Mouse (Mus musculus) MEL (cell line): ENCODE measurements at regions not wholly inside any gene's neighbourhood (a gene's known extent, or its start where the extent isn't known, plus 50 kb on each side); places are given as distances from the start of the nearest gene placed in this dataset.

Experiments used
- DNase-seq: peaks from one replicate; pipeline ENCODE4 v3.0.0; 2011; ENCODE audit warnings: low read depth, low spot score
- H3K27ac ChIP-seq: 2 replicates; pipeline ENCODE4 v1.5.1; 2012; ENCODE audit warnings: low read depth, mild to moderate bottlenecking, control low read depth, low read length, moderate library complexity; ENCODE audit not compliant: control insufficient read depth
- H3K27me3 ChIP-seq, 2 experiments: fragments of 150-350 bp in 1 of 2; sonication (generic) in 1 of 2; 2 replicates each; pipeline ENCODE4 v1.6.1; 2012; ENCODE audit warnings: low read length in 2 of 2, mild to moderate bottlenecking in 2 of 2, improper control_type of control experiment in 1 of 2, moderate library complexity in 1 of 2; ENCODE audit not compliant: insufficient read depth in 2 of 2, control insufficient read depth in 1 of 2
- H3K36me3 ChIP-seq, 2 experiments: 2 replicates each; pipeline ENCODE4 v1.6.1; 2012 to 2014; ENCODE audit warnings: low read length in 2 of 2, improper control_type of control experiment in 1 of 2, inconsistent platforms in 1 of 2, mild to moderate bottlenecking in 1 of 2; ENCODE audit not compliant: insufficient read depth in 2 of 2, control insufficient read depth in 1 of 2
- H3K4me1 ChIP-seq, 2 experiments: fragments of 150-350 bp in 1 of 2; sonication (generic) in 1 of 2; 2 replicates each; pipeline ENCODE4 v1.6.1; 2012; ENCODE audit warnings: low read length in 2 of 2, improper control_type of control experiment in 1 of 2, mild to moderate bottlenecking in 1 of 2; ENCODE audit not compliant: insufficient read depth in 2 of 2, control insufficient read depth in 1 of 2
- H3K4me3 ChIP-seq, 2 experiments: fragments of 150-350 bp in 1 of 2; sonication (generic) in 1 of 2; 2 replicates each; pipeline ENCODE4 v1.5.1; 2012; ENCODE audit warnings: low read depth in 2 of 2, low read length in 2 of 2, mild to moderate bottlenecking in 2 of 2, moderate library complexity in 2 of 2, control low read depth in 1 of 2, improper control_type of control experiment in 1 of 2; ENCODE audit not compliant: control insufficient read depth in 1 of 2, insufficient read depth in 1 of 2
- H3K79me2 ChIP-seq: 2 replicates; pipeline ENCODE4 v1.6.1; 2012; ENCODE audit warnings: mild to moderate bottlenecking, low read length, moderate library complexity; ENCODE audit not compliant: control insufficient read depth, poor library complexity, insufficient read depth
- H3K9ac ChIP-seq: 2 replicates; pipeline ENCODE4 v1.6.1; 2012; ENCODE audit warnings: low read depth, mild to moderate bottlenecking, control low read depth, low read length, moderate library complexity; ENCODE audit not compliant: control insufficient read depth, poor library complexity, severe bottlenecking
- H3K9me3 ChIP-seq: fragments of 150-350 bp; sonication (generic); replicated peaks from 2 replicates; pipeline ENCODE4 v1.6.1; 2012; ENCODE audit warnings: mild to moderate bottlenecking, low read length, improper control_type of control experiment, moderate library complexity; ENCODE audit not compliant: insufficient read depth
- BHLHE40 ChIP-seq: IDR thresholded peaks from 2 replicates; pipeline ENCODE4 v1.6.1; 2012; ENCODE audit warnings: low read depth, mild to moderate bottlenecking, inconsistent platforms, low read length, improper control_type of control experiment, borderline replicate concordance
- CTCF ChIP-seq, 3 experiments: IDR thresholded peaks in 2 of 3; conservative IDR thresholded peaks in 1 of 3; 2 replicates each; pipeline ENCODE4 v1.5.1; 2011 to 2012; ENCODE audit warnings: low read length in 3 of 3, low read depth in 2 of 3, mild to moderate bottlenecking in 2 of 3, improper control_type of control experiment in 1 of 3, inconsistent platforms in 1 of 3, mixed read lengths in 1 of 3, moderate library complexity in 1 of 3; ENCODE audit not compliant: control insufficient read depth in 1 of 3, insufficient read depth in 1 of 3, poor library complexity in 1 of 3, severe bottlenecking in 1 of 3
- ELF1 ChIP-seq: IDR thresholded peaks from 2 replicates; pipeline ENCODE4 v1.6.1; 2014; ENCODE audit warnings: low read depth, mild to moderate bottlenecking, inconsistent platforms, low read length, improper control_type of control experiment, moderate library complexity
- ETS1 ChIP-seq: IDR thresholded peaks from 2 replicates; pipeline ENCODE4 v1.6.1; 2012; ENCODE audit warnings: low read depth, mild to moderate bottlenecking, inconsistent platforms, low read length, improper control_type of control experiment, moderate library complexity
- GABPA ChIP-seq: IDR thresholded peaks from 2 replicates; pipeline ENCODE4 v1.6.1; 2012; ENCODE audit warnings: low read depth, mild to moderate bottlenecking, inconsistent platforms, low read length, improper control_type of control experiment, moderate library complexity
- MAFK ChIP-seq: IDR thresholded peaks from 2 replicates; pipeline ENCODE4 v1.6.1; 2011; ENCODE audit warnings: low read depth, mild to moderate bottlenecking, low read length, improper control_type of control experiment, borderline replicate concordance
- MAX ChIP-seq: IDR thresholded peaks from 2 replicates; pipeline ENCODE4 v1.6.1; 2011; ENCODE audit warnings: low read length, improper control_type of control experiment
- MAZ ChIP-seq: IDR thresholded peaks from 2 replicates; pipeline ENCODE4 v1.6.1; 2012; ENCODE audit warnings: low read depth, mild to moderate bottlenecking, inconsistent platforms, low read length, improper control_type of control experiment
- MXI1 ChIP-seq: IDR thresholded peaks from 2 replicates; pipeline ENCODE4 v1.6.1; 2011; ENCODE audit warnings: mild to moderate bottlenecking, low read depth, low read length, improper control_type of control experiment
- MYC ChIP-seq: IDR thresholded peaks from 2 replicates; pipeline ENCODE4 v1.6.1; 2011; ENCODE audit warnings: low read depth, mild to moderate bottlenecking, low read length, improper control_type of control experiment, moderate library complexity
- TAL1 ChIP-seq: IDR thresholded peaks from 2 replicates; pipeline ENCODE4 v1.6.1; 2012; ENCODE audit warnings: mild to moderate bottlenecking, inconsistent platforms, low read length, moderate library complexity, mixed read lengths
- TCF12 ChIP-seq: IDR thresholded peaks from 2 replicates; pipeline ENCODE4 v1.6.1; 2014; ENCODE audit warnings: low read depth, mild to moderate bottlenecking, inconsistent platforms, low read length, improper control_type of control experiment, moderate library complexity
- ZC3H11A ChIP-seq: IDR thresholded peaks from 2 replicates; pipeline ENCODE4 v1.6.1; 2012; ENCODE audit warnings: low read depth, mild to moderate bottlenecking, inconsistent platforms, low read length, improper control_type of control experiment

DNA sequence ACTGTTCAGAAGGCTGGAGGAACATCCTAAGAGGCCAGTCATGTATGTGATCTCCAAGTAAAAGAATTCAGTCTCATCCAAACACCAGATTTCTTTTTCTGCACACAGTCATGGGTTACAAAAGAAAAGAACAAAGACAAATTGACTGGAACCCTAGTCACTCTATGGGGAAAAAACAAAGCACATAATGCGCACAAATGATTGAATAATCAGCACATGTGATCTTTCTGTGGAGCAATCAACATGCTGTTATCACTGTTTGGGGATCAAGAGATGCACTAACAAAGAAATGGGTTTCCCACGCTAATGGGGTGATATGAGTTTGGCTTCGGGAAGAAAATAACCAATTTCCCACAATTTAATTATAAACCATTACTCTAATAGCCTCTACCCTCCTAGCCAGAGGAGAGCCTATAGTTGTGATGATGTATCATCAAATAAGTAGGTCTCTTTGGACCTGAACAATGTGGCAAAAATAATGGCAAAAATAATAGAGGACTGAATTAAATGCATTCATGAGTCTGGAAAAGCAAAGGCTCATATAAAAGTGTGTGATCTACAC lies 96.2 kb upstream of the Irak1bp1 start:
- Histone ChIP-seq H3K79me2 (no peaks in the 10 kb centered on the region), H3K4me1 (no peaks in the 10 kb centered on the region), H3K27ac (no peak overlapping the region), H3K4me3 (no peak overlapping the region), H3K27me3 (no peaks in the 10 kb centered on the region; a peak in 1 of 4 replicates), H3K9me3 (no peaks in the 10 kb centered on the region), H3K9ac (no peak overlapping the region), H3K36me3 (no peaks in the 10 kb centered on the region)
- TF ChIP-seq TCF12 (no peak), ZC3H11A (no peak)
- DNase-seq = no peak

DNA sequence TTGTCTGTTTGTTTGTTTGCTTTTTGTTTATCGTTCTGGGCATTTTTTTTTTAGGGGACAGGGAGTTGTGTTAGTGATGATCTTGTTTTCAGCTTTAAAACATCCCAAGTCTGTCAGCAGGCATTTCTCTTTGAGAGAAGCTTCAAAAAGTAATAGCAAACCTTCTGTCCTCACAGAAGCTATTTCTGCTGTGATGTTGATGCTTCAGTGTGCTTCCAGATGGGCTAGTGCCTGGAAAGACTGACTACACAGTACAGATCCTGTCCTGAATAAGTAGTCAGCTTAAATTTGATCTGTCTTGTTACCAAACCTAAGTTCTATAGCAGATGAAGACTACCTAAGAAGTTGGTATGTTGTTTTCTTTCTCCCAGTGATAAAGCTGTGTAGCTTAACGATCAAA lies 94.4 kb upstream of the Irak1bp1 start:
- Histone ChIP-seq H3K4me1 (no peaks in the 10 kb centered on the region), H3K4me3 (no peak overlapping the region), H3K27ac (no peak overlapping the region), H3K9ac (no peak overlapping the region), H3K36me3 (no peaks in the 10 kb centered on the region), H3K79me2 (no peaks in the 10 kb centered on the region), H3K27me3 (no peaks in the 10 kb centered on the region; a peak in 1 of 4 replicates), H3K9me3 (no peaks in the 10 kb centered on the region)
- TF ChIP-seq MYC (no peak), ELF1 (no peak), ETS1 (no peak), GABPA (no peak), MAZ (no peak), MXI1 (no peak)
- DNase-seq = no peak

DNA sequence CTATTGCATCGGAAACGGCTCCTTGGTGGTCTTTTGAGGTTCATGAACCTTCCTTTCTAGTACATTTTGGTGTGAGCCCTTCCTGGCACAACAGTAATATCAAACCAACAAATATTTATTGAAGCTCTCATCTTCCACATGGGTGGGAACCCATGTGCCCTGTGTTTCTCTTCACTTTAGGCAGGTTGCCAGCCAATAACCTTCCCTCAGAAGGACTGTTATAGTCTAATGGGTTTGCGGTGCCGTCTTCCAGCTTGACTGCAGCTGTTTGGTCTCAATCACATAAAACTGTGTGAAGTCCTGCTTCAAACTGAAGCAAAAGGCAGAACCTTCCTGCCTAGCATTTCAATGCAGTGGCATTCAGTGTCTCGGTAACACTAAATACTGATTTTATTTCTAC lies 69.4 kb upstream of the Irak1bp1 start:
- H3K9me3 ChIP-seq = no peaks in the 10 kb centered on the region
- H3K9ac ChIP-seq = no peak overlapping the region
- H3K27ac ChIP-seq = no peak overlapping the region
- TF ChIP-seq ETS1 (no peak), MAFK (no peak), TAL1 (no peak), BHLHE40 (no peak), CTCF (IDR thresholded peaks at IDR 0.05 in 2 of 3, conservative IDR thresholded peaks at IDR 0.05 in 1 of 3; ENCODE audit: control insufficient read depth in 1 of 3, insufficient read depth in 1 of 3, low read depth in 2 of 3, low read length in 3 of 3, poor library complexity in 1 of 3, severe bottlenecking in 1 of 3) (no peak), MAX (no peak)
- no peak for DNase-seq
- no peaks in the 10 kb centered on the region for H3K36me3 ChIP-seq
- H3K27me3 ChIP-seq = no peaks in the 10 kb centered on the region; a peak in 1 of 4 replicates
- H3K4me1 ChIP-seq = no peaks in the 10 kb centered on the region
- H3K4me3 ChIP-seq = no peak overlapping the region
- no peaks in the 10 kb centered on the region for H3K79me2 ChIP-seq
